Mouse (Mus musculus) spleen, embryonic (tissue): Measurements from ENCODE around the gene Smg5.
"Not testable (repeated sequence)": the region's sequence is repeated elsewhere in the genome, so short reads cannot be mapped to it uniquely, and the experiment has no call there.

Experiments used
- CTCF ChIA-PET: fragments of 350-600 bp; sonication (Branson Sonifier 250); formaldehyde crosslinking; loops from one replicate; lab custom pipeline; 2022; lab: Charles Lee

The Smg5 gene

GRCm38 (mm10) chr3:88336058-88337013 is at the start of gene Smg5, which contains the start of gene Tmem79:
Gene Smg5 (plus strand): TSS chr3:88336260.
Gene Tmem79 (minus strand): TSS chr3:88336148.
- CTCF ChIA-PET = no interaction called here

- CTCF ChIA-PET = no interaction called here
Measured at GRCm38 (mm10) chr3:88287110-88287509, 49.0 kb upstream of the Smg5 start, which contains the start of gene Gm38392. Gene Gm38392 (minus strand): TSS chr3:88287210.

DNA sequence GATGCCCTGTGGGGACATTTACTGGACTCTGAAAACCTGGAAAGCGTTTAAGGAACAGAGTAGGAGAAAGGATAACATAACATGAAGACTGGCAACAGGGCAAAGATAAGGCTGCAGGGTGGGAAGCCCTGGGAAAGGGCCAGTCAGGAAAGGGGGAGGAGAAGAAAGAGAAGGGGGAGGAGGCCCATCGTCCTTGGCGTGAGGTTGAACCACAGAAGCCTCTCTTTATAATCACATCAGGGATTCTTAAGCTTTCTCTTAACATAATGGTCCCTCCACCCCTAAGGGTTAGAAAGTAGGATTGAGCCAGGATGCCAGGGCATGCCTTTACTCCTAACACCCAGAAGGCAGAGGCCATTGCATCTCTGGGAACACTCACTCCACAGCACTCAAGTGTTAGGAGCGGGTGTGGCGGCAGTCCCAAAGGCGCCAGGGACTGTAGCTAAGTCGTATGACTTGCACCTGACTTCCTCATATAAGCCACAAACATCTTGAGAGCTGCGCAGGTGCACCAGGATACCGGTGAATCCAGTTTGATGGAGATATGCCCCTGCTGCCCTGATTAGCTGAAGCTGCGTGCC is 47.8 kb upstream of the Smg5 start:
- CTCF ChIA-PET = not testable (repeated sequence)

DNA sequence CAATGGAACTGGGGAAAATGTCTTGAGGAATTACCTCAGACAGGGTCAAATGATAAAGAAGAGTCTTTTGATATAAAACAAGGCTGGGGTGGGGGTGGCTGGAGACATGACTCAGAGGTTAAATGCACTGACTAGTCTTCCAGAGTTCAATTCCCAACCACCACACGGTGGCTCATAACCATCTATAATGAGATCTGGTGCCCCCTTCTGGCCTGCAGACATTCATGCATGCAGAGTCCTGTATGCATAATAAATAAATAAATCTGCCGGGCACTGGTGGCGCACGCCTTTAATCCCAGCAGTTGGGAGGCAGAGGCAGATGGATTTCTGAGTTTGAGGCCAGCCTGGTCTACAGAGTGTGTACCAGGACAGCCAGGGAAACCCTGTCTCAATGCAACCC is 44.1 kb upstream of the Smg5 start:
- CTCF ChIA-PET = interaction anchor here (0.7 kb wide), 1 partner anchor 20 kb away, joined by 3 read pairs; no protein-coding TSS in a partner anchor

DNA sequence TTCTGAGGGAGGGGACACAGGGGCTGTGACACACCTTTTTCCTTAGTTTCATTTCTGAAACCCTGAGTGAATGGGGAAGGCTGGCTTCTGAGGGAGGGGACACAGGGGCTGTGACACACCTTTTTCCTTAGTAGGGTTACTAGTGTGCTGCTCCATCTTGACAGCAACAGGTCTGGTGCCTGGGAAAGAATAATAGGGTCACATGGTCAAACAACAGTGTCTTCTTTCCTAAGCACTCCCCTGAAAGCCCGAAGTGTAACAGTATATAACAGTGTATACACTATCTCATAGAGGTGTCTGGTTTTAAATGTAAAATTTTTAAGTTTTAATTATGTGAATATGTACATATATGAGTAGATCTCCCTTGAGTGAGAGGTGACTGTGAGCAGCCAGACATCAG is 40.8 kb upstream of the Smg5 start:
- CTCF ChIA-PET = not testable (repeated sequence)

DNA sequence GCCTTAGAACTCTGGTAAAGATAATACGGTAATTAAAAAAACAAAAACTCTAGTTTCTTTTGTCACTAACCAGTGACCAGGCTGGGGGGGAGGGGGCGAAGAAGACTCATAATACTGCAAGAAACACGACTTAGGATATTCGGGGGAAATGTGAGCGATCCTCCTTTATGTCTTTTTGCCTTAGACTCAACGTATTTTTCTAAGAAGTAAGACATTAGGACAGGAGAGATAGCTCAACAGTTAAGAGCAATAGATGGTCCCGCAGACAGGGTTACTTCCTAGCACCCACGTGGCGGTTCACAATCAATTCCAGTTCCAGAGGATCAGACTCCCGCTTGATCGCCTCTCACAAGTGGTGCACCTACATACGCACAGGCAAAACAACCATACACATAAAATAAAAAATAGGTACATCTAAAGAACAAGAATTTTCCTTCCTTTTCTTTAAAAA is 39.9 kb upstream of the Smg5 start:
- CTCF ChIA-PET = no interaction called here

GRCm38 (mm10) chr3:88296561-88297318 is 39.3 kb upstream of the Smg5 start, which contains the start of the genes Tsacc and Cct3:
Gene Tsacc (minus strand): TSS chr3:88296999.
Gene Cct3 (plus strand): TSS chr3:88297116.
- CTCF ChIA-PET = no interaction called here

DNA sequence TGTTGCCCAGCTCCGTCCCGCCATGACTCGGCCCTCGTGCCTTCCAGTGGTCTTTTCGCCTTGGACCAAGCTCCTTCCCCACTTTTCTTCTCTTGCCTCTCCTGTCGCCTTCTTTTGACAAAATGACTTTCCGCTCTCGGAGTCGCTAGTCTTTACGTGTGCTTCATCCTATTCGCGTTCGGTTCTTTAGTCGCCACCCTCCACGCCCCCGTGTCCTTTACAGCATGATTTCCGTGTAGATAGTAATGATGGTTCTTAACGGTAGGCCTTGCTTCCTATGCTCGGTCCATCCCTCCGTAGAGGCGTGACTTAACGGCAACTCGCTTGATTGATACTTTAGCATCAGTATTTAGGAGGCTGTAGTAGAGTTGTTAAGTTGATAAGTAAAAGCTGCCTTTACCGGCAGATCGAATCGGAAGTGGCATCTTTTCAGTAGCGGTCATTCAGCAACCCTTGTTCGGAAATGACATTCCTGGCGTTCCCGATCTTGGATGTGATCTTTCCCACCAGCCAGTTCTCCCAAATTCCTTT is 38.7 kb upstream of the Smg5 start:
- CTCF ChIA-PET = no interaction called here

DNA sequence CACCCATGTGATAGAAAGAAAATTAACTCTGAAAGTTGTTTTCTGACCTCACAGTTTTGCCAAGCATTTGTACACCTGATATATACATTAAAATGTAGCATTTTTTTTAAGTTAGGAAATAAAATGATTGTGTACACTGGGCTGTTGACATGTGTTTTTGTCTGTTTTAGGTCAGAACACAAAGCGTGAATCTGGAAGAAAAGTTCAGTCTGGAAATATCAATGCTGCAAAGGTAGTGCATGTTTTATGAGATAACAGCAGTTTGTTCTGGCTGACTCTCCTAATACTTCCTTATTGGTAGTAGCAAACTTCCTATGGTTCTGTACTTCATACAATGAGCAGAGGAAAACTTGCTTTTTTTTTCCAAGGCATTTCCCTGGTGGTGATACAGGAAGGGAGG is 36.9 kb upstream of the Smg5 start:
- CTCF ChIA-PET = interaction anchor here (0.5 to 0.6 kb wide), 2 partner anchors 26 to 1394 kb away, joined by 3 read pairs; partner anchors contain the start of gene Glmp

DNA sequence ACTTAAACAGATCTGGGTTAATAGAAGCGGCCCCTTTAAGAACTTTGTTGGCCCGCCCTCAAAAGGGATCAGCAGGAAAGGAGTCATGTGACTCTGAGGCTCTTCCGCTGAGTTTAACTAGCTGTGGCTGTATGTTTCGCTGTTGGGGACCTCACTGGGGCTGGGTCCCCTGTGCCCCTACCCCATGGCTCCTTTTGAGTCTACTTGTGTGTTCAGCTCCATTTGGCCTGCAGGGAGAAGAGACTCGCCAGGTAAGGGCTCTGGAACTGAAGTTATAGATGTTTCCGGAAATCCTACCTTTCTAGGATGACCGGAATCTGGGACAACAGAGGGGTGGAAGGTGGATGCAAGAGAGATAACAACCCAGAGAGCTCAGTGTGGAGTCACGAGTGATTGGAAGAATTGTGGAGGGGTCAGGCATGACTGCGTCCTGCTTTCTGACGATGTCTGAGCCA is 11.1 kb upstream of the Smg5 start, which contains the start of gene Glmp:
Gene Glmp (plus strand): TSS at position 73 of the 455 bp plus-strand sequence.
- CTCF ChIA-PET = interaction anchor here (0.6 kb wide), 1 partner anchor 26 kb away, joined by 3 read pairs; no protein-coding TSS in a partner anchor

- CTCF ChIA-PET = no interaction called here
Measured at GRCm38 (mm10) chr3:88328956-88329355, 7.1 kb upstream of the Smg5 start.

- CTCF ChIA-PET = interaction anchor here (0.6 to 0.7 kb wide), 4 partner anchors 18 to 762 kb away, joined by 3 to 20 read pairs (median 6); no protein-coding TSS in a partner anchor
Measured at GRCm38 (mm10) chr3:88331282-88331681, 4.8 kb upstream of the Smg5 start.

- CTCF ChIA-PET = interaction anchor here (0.7 kb wide), 1 partner anchor 1745 kb away, joined by 3 read pairs; no protein-coding TSS in a partner anchor
Measured at GRCm38 (mm10) chr3:88334029-88334658, 1.9 kb upstream of the Smg5 start.

- CTCF ChIA-PET = interaction anchor here (0.5 to 0.7 kb wide), 2 partner anchors 198 to 1744 kb away, joined by 3 read pairs; no protein-coding TSS in a partner anchor
Measured at GRCm38 (mm10) chr3:88334902-88335435, 1.1 kb upstream of the Smg5 start.

GRCm38 (mm10) chr3:88335436-88336053 is 515 bp upstream of the Smg5 start:
- CTCF ChIA-PET = interaction anchor here (0.5 kb wide), 1 partner anchor 198 kb away, joined by 3 read pairs; no protein-coding TSS in a partner anchor

DNA sequence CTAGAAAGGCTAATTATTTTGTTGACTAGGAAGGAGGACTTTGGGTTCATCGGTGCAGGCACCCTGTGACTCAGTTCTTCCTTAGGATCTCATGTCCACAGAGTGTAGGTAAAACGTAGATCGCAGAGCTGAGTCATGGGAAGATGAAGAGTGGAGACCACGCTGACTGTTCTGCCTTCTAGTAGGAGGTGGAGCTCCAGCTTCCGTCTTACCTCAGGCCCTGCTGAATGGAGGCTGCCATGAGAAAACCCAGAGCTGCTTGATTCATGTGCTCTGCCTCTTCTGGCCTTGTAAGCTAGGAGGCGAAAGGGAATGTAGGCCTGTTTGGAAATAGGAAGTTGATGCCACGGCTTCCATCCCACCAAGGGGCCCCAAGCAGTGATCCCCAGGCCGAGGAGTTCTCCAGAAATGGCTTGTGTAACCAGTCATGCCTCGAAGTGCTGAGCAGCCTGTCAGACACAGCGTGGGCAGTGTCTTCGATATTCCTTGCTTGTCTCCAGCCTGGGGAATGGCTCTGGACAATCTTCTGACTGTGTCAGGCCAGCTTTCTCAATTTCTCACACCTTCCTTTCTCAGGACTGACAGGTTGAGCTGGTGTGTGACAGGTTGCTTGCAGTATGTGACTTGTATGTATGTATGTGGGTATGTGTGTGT is 1.4 kb downstream of the Smg5 start:
- CTCF ChIA-PET = no interaction called here

DNA sequence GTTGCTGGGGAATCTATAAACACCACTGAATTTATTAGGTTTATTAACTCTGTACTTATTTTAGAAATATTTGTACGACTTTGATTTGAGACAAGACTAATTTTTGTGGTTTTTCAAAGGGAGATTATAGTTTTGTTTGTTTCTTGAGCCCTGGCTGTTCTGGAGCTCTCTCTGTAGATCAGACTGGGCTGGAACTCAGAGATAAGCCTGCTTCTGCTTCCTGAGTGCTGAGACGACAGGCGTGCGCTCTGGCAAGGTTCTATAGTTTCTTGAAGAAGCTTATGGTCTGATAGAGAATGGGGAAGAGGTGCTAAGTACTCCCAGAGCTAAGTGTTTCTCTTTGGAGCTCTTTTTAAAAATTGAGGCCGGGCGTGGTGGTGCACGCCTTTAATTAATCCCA is 2.3 kb downstream of the Smg5 start:
- CTCF ChIA-PET = no interaction called here

DNA sequence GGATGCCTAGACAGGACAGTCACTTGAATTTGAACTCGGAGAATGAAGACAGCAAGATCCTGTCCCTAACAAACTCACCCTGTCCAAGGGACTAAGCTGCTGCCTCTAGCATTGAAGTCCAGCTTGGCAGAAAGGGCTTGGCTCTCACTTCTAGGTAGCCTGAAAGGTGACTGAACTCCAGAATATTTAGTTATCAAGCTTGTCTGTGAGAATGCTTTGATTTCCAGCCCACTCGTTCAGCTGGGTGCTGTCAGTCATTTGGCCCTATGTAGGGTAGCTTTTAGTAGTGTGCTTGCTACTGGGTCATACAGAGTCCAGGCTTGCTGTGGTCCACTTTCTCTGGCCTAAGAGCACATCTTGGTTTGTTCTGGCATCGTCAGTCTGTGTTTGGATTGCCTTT is 2.9 kb downstream of the Smg5 start:
- CTCF ChIA-PET = no interaction called here

- CTCF ChIA-PET = no interaction called here
Measured at GRCm38 (mm10) chr3:88350732-88351131, 14.7 kb downstream of the Smg5 start.
